Mouse (Mus musculus) heart, embryonic 15.5 days (tissue): ENCODE measurements around the gene Ralgps1. TPM values are rescaled to one million over a fixed set of nuclear protein-coding genes. Genes with fewer than 3 reads are reported as not detected.
A peak's percentile ranks its signal among the peaks of the same experiment; 100 is the strongest.

Source experiments
- ATAC-seq: fragments of 200-750 bp; cut with Nextera tagmentation; replicated peaks from 2 replicates; pipeline ENCODE4 v1.8.0; 2017; ENCODE audit warnings: low read depth, moderate TSS enrichment; ENCODE audit not compliant: insufficient number of reproducible peaks, insufficient read depth, low FRiP score
- H3K27ac ChIP-seq: fragments of 300-500 bp; sonication (generic); 2 replicates; pipeline ENCODE4 v1.5.1; 2015; ENCODE audit warnings: mild to moderate bottlenecking, inconsistent platforms
- H3K27me3 ChIP-seq: fragments of 300-500 bp; sonication (generic); 2 replicates; pipeline ENCODE4 v1.6.1; 2015; ENCODE audit warnings: inconsistent platforms
- H3K36me3 ChIP-seq: fragments of 300-500 bp; sonication (generic); 2 replicates; pipeline ENCODE4 v1.6.1; 2015; ENCODE audit warnings: mild to moderate bottlenecking, inconsistent platforms
- H3K4me1 ChIP-seq: fragments of 300-500 bp; sonication (generic); replicated peaks from 2 replicates; pipeline ENCODE4 v1.6.1; 2015; ENCODE audit warnings: inconsistent platforms
- H3K4me2 ChIP-seq: fragments of 300-500 bp; sonication (generic); 2 replicates; pipeline ENCODE4 v1.6.1; 2015; ENCODE audit warnings: inconsistent platforms, mild to moderate bottlenecking, moderate library complexity
- H3K4me3 ChIP-seq: fragments of 300-500 bp; sonication (generic); 2 replicates; pipeline ENCODE4 v1.5.1; 2015; ENCODE audit warnings: mild to moderate bottlenecking, inconsistent platforms
- H3K9ac ChIP-seq: fragments of 300-500 bp; sonication (generic); 2 replicates; pipeline ENCODE4 v1.6.1; 2015; ENCODE audit warnings: mild to moderate bottlenecking, inconsistent platforms
- H3K9me3 ChIP-seq: fragments of 300-500 bp; sonication (generic); replicated peaks from 2 replicates; pipeline ENCODE4 v1.6.1; 2016; ENCODE audit warnings: inconsistent platforms
- WGBS: fragments of 180-500 bp; shearing (Covaris S2); methylation state at CpG from one replicate; pipeline ENCODE4 v1.1.7; 2015; ENCODE audit warnings: mixed read lengths; 5-methylcytosine and 5-hydroxymethylcytosine counted together
- polyA plus RNA-seq: library from polyadenylated mRNA; unstranded; fragments of >200 nt; fragmentation: Nextera tagmentation; extraction: Ambion mirVana; gene quantifications from 2 replicates; pipeline ENCODE4 v1.2.1, GENCODE M21; 2015

The Ralgps1 gene
- polyA plus RNA-seq, 1 experiment from 2014 or later: 3.7 TPM

GRCm38 (mm10) chr2:33233856-33234255 lies 137.4 kb downstream of the Ralgps1 start:
- Histone ChIP-seq H3K4me2 (no peak overlapping the region), H3K9me3 (no peaks in the 10 kb centered on the region), H3K27ac (no peak overlapping the region), H3K27me3 (no peaks in the 10 kb centered on the region), H3K4me3 (no peak overlapping the region), H3K36me3 (peaks cover 11% of the 10 kb centered on the region), H3K9ac (no peak overlapping the region), H3K4me1 (peaks cover 39% of the 10 kb centered on the region)
- ATAC-seq: no peak
- WGBS: 63% methylated on average over 5 of the region's 5 CpGs

- ATAC-seq: no peak
- Histone ChIP-seq H3K4me3 (no peak overlapping the region), H3K27me3 (no peaks in the 10 kb centered on the region), H3K27ac (peak overlapping the region; percentile 60; the same call in 1 of the 2 replicates), H3K9ac (no peak overlapping the region), H3K4me1 (peaks cover 42% of the 10 kb centered on the region), H3K4me2 (no peak overlapping the region), H3K36me3 (peaks cover 18% of the 10 kb centered on the region), H3K9me3 (no peaks in the 10 kb centered on the region)
- 75% methylated on average over 6 of the region's 6 CpGs for WGBS
Observed at GRCm38 (mm10) chr2:33232782-33233570, 138.3 kb downstream of the Ralgps1 start.

GRCm38 (mm10) chr2:33231788-33232187 lies 139.5 kb downstream of the Ralgps1 start:
- H3K4me2 ChIP-seq: no peak overlapping the region
- H3K27ac ChIP-seq: peak overlapping the region; percentile 60
- ATAC-seq: no peak
- no peak overlapping the region for H3K4me3 ChIP-seq
- no peaks in the 10 kb centered on the region for H3K9me3 ChIP-seq
- no peak overlapping the region for H3K9ac ChIP-seq
- H3K36me3 ChIP-seq: peaks cover 18% of the 10 kb centered on the region
- no peaks in the 10 kb centered on the region for H3K27me3 ChIP-seq
- peaks cover 52% of the 10 kb centered on the region for H3K4me1 ChIP-seq
- 48% methylated on average over 2 of the region's 2 CpGs for WGBS

- no peak overlapping the region for H3K4me3 ChIP-seq
- no peaks in the 10 kb centered on the region for H3K9me3 ChIP-seq
- ATAC-seq: no peak
- no peaks in the 10 kb centered on the region for H3K27me3 ChIP-seq
- H3K27ac ChIP-seq: no peak overlapping the region
- peaks cover 18% of the 10 kb centered on the region for H3K36me3 ChIP-seq
- H3K4me1 ChIP-seq: peaks cover 50% of the 10 kb centered on the region
- WGBS: 53% methylated on average over 10 of the region's 10 CpGs
- no peak overlapping the region for H3K9ac ChIP-seq
- H3K4me2 ChIP-seq: no peak overlapping the region
Observed at GRCm38 (mm10) chr2:33230701-33231100, 140.6 kb downstream of the Ralgps1 start.

DNA sequence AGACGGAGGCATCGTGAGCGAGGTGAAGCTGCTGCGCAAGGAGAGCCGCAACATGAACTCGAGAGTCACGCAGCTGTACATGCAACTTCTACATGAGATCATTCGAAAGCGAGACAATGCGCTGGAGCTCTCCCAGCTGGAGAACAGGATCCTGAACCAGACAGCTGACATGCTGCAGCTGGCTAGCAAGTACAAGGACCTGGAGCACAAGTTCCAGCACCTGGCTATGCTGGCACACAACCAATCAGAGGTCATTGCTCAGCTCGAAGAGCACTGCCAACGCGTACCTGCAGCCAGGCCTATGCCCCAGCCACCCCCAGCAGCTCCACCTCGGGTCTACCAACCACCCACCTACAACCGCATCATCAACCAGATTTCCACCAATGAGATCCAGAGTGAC lies 142.7 kb downstream of the Ralgps1 start:
- Histone ChIP-seq H3K4me2 (no peak overlapping the region), H3K27me3 (no peaks in the 10 kb centered on the region), H3K4me3 (no peak overlapping the region), H3K4me1 (peaks cover 54% of the 10 kb centered on the region), H3K9ac (no peak overlapping the region), H3K36me3 (peaks cover 18% of the 10 kb centered on the region), H3K27ac (no peak overlapping the region), H3K9me3 (no peaks in the 10 kb centered on the region)
- WGBS: 78% methylated on average over 15 of the region's 15 CpGs
- ATAC-seq: no peak

GRCm38 (mm10) chr2:33228077-33228476 lies 143.2 kb downstream of the Ralgps1 start:
- Histone ChIP-seq H3K4me1 (peaks cover 58% of the 10 kb centered on the region), H3K4me3 (no peak overlapping the region), H3K27ac (0 out of 2 replicates have a peak overlapping the region, but pooled peaks have one; percentile 4), H3K36me3 (peaks cover 18% of the 10 kb centered on the region), H3K27me3 (no peaks in the 10 kb centered on the region), H3K4me2 (no peak overlapping the region), H3K9me3 (no peaks in the 10 kb centered on the region), H3K9ac (no peak overlapping the region)
- no peak for ATAC-seq
- 76% methylated on average over 11 of the region's 11 CpGs for WGBS

- Histone ChIP-seq H3K9ac (no peak overlapping the region), H3K4me1 (peaks cover 51% of the 10 kb centered on the region), H3K9me3 (no peaks in the 10 kb centered on the region), H3K4me2 (no peak overlapping the region), H3K4me3 (no peak overlapping the region), H3K36me3 (peaks cover 18% of the 10 kb centered on the region), H3K27me3 (no peaks in the 10 kb centered on the region), H3K27ac (no peak overlapping the region)
- ATAC-seq: no peak
- WGBS: 86% methylated on average over 7 of the region's 7 CpGs
Observed at GRCm38 (mm10) chr2:33225921-33226320, 145.4 kb downstream of the Ralgps1 start.

DNA sequence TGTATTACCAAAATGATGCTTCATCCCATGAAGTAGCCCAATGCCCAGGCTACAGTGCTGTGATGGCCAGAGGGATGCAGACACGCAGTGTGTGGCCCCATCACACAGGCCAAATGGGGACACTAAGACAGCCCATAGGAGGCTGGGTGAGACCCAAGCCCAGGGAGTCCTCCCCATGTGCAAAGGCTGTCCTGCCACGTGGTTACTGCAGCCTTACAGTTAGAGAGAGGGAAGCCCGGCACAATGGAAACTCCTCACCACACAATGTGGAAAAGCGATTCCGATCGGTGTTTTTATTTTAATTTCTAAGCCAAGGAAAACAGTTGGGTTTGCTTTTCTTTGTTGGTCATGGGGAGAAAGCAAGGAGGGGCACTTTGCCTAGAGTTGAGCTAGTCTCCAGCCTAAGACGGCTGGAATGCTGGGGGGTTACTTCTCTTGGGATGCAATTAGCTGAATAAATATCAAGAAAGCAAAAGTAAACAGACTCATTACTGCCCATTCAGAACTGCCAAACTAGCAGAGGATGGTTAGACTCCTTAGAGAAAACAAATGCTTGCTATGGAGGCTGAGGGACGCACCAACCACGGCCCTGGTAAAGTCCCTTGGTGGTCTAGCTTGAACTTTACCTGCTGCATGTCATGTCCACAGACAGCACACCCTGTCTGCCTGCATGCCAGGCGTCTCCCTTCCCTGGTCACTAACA lies 147.5 kb downstream of the Ralgps1 start:
- no peaks in the 10 kb centered on the region for H3K9me3 ChIP-seq
- H3K9ac ChIP-seq: no peak overlapping the region
- no peak for ATAC-seq
- no peaks in the 10 kb centered on the region for H3K27me3 ChIP-seq
- H3K27ac ChIP-seq: peak overlapping the region; percentile 18; the same call in 1 of the 2 replicates
- no peak overlapping the region for H3K4me2 ChIP-seq
- H3K4me1 ChIP-seq: peaks cover 57% of the 10 kb centered on the region
- H3K36me3 ChIP-seq: peaks cover 7% of the 10 kb centered on the region
- no peak overlapping the region for H3K4me3 ChIP-seq
- 63% methylated on average over 10 of the region's 10 CpGs for WGBS

DNA sequence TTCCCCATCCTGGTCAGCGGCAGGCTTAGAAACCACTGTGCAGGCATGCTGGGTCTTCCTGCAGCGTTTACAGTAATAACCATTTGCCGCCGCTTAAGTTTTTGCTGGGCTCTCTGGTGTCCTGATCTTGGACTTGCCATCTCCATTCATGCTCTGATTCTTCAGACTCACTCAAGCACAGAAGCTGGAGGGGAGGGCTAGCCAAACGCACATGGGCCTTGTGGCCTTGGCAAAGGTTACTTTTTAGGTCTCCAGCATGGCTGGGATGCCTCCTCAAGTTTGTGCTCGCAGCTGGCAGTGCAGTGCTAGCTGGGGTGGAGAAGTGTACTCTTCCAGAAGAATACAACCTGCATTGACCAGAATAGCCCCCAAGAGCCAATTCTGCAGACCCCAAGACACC lies 148.8 kb downstream of the Ralgps1 start:
- H3K27me3 ChIP-seq: no peaks in the 10 kb centered on the region
- 80% methylated on average over 6 of the region's 6 CpGs for WGBS
- H3K36me3 ChIP-seq: no peaks in the 10 kb centered on the region
- no peak overlapping the region for H3K9ac ChIP-seq
- peaks cover 57% of the 10 kb centered on the region for H3K4me1 ChIP-seq
- no peaks in the 10 kb centered on the region for H3K9me3 ChIP-seq
- no peak overlapping the region for H3K4me3 ChIP-seq
- H3K27ac ChIP-seq: no peak overlapping the region
- no peak overlapping the region for H3K4me2 ChIP-seq
- no peak for ATAC-seq

DNA sequence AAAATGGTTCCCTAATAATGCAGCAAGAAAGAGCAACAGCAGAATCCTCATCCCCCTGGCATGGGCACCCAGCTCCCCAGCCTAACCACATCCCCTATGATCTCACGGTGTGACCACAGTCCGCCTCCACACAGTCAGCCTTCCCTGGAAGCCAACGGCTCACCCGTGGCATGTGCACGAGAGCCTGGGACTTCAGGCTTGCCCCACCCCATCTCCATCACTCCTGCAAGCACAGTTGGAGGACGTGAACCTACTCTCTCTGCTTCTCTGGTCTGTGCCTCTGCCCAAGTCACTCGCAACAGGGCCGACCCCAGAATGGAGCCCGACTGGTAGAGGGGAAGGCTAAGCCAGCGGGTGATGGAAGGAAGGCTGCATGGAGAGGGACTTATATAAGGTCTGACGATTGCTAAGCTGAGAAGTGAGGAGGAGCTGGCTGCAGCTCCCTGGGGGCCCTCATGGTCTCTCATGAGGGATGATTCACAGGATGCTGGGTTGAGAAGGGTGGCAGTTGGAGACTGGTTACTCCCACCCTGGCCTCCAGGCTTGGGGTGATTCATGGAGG lies 149.9 kb downstream of the Ralgps1 start:
- 76% methylated on average over 11 of the region's 11 CpGs for WGBS
- Histone ChIP-seq H3K4me1 (peaks cover 59% of the 10 kb centered on the region), H3K4me3 (no peak overlapping the region), H3K27me3 (no peaks in the 10 kb centered on the region), H3K4me2 (no peak overlapping the region), H3K9ac (no peak overlapping the region), H3K9me3 (no peaks in the 10 kb centered on the region), H3K36me3 (no peaks in the 10 kb centered on the region), H3K27ac (no peak overlapping the region)
- no peak for ATAC-seq

DNA sequence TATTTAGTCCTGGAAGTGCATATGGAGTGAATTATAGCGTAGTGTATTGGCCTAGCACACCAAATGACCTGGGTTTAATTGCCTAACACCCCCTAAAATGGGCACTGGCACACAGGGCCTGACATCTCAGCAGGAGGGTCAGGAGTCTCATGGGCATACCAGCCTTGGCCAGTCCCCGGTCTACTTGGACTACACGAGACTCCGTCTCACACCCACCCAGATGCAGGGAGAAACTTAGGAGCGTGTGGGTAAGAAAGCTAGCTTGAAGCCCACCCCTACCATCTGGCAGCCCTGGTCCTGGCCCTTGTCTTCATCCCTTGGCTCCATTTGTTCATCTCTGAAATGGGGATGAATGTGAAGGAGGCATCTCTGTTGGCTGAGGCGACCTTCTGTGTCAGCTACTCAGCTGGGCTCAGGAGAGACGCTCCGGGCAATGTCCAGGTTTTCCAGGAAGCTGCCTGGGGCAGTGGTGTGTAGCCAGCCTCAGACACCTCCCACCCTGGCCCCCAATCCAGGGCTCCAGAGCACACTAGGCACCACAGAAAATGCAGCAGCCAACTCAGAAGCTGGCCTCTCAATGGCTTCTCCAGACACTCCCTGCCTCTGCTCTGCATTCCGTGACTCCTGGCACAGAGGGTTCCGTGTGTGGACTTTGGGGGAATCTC lies 150.5 kb downstream of the Ralgps1 start:
- H3K9ac ChIP-seq: no peak overlapping the region
- 84% methylated on average over 10 of the region's 10 CpGs for WGBS
- H3K36me3 ChIP-seq: no peaks in the 10 kb centered on the region
- H3K9me3 ChIP-seq: no peaks in the 10 kb centered on the region
- H3K4me3 ChIP-seq: no peak overlapping the region
- no peak for ATAC-seq
- H3K4me2 ChIP-seq: no peak overlapping the region
- H3K27me3 ChIP-seq: no peaks in the 10 kb centered on the region
- no peak overlapping the region for H3K27ac ChIP-seq
- H3K4me1 ChIP-seq: peaks cover 63% of the 10 kb centered on the region
